Mouse (Mus musculus) hindbrain, embryonic 12.5 days (tissue): ENCODE measurements around the gene Ppp1r12b. TPM values are rescaled to one million over a fixed set of nuclear protein-coding genes. Genes with fewer than 3 reads are reported as not detected.

Experiments used
- ATAC-seq: fragments of 200-750 bp; cut with Nextera tagmentation; 2 replicates; pipeline ENCODE4 v1.8.0; 2017; ENCODE audit warnings: moderate TSS enrichment; ENCODE audit not compliant: low FRiP score
- H3K27ac ChIP-seq: fragments of 300-500 bp; sonication (generic); 2 replicates; pipeline ENCODE4 v1.5.1; 2016; ENCODE audit warnings: mild to moderate bottlenecking
- H3K27me3 ChIP-seq: fragments of 300-500 bp; sonication (generic); 2 replicates; pipeline ENCODE4 v1.6.1; 2016; ENCODE audit warnings: mild to moderate bottlenecking
- H3K36me3 ChIP-seq: fragments of 300-500 bp; sonication (generic); 2 replicates; pipeline ENCODE4 v1.6.1; 2016; ENCODE audit warnings: mild to moderate bottlenecking
- H3K4me1 ChIP-seq: fragments of 300-500 bp; sonication (generic); 2 replicates; pipeline ENCODE4 v1.6.1; 2016
- H3K4me2 ChIP-seq: fragments of 300-500 bp; sonication (generic); replicated peaks from 2 replicates; pipeline ENCODE4 v1.6.1; 2016; ENCODE audit warnings: mild to moderate bottlenecking
- H3K4me3 ChIP-seq: fragments of 300-500 bp; sonication (generic); 2 replicates; pipeline ENCODE4 v1.5.1; 2016; ENCODE audit warnings: mild to moderate bottlenecking
- H3K9ac ChIP-seq: fragments of 300-500 bp; sonication (generic); 2 replicates; pipeline ENCODE4 v1.6.1; 2016; ENCODE audit warnings: mild to moderate bottlenecking, moderate library complexity
- H3K9me3 ChIP-seq: fragments of 300-500 bp; sonication (generic); replicated peaks from 2 replicates; pipeline ENCODE4 v1.6.1; 2016; ENCODE audit warnings: mild to moderate bottlenecking
- WGBS: fragments of 180-500 bp; shearing (Covaris S2); methylation state at CpG from one replicate; pipeline ENCODE4 v1.1.7; 2016; 5-methylcytosine and 5-hydroxymethylcytosine counted together
- polyA plus RNA-seq: library from polyadenylated mRNA; unstranded; fragments of >200 nt; fragmentation: Nextera tagmentation; extraction: Ambion mirVana; gene quantifications from 2 replicates; pipeline ENCODE4 v1.2.1, GENCODE M21; 2016

Gene Ppp1r12b
- polyA plus RNA-seq, 1 experiment from 2014 or later, result 13.2 TPM

DNA sequence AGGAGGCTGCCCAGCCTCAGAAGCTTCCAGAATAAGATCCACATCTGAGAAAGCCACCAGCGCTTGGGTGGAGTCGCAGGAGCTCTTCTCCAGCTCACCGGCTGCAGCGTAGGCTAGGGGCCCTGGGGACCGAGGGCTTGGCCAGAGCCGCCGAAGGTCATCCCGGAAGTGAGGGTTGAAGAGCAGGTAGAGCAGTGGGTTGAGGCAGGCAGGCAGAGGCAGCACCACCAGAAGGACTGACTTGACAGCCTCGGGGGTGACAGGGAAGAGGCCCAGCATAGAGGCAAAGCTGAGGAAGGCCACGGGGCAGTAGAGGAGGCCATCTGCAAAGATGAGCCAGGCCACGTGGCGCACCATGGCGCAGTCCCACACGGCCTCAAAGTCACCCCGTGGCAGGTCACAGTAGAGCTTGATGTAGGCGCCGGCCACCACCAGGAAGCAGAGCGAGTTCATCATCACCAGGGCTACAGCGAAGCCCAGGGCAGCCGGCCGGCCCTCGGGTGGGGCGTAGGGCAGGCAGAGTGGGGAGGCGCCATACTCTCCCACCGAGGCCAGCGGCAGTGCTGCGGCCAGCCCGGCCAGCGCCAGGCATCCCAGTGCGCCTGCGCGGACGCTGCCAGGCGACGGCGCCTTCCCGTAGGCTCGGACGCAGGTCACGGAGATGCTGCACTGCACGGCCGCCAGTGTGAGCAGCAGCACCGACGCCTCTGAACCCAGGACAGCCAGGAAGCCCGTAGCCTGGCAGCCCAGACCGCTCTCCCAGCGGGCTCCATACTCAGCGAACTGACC is 31.6 kb upstream of the Ppp1r12b start:
- Histone ChIP-seq H3K9me3 (no peaks in the 10 kb centered on the region), H3K4me2 (peak overlapping the region; percentile 92), H3K27ac (no peak overlapping the region), H3K4me1 (peaks cover 12% of the 10 kb centered on the region; the same call in 1 of the 2 replicates), H3K27me3 (peaks cover 11% of the 10 kb centered on the region), H3K36me3 (no peaks in the 10 kb centered on the region), H3K9ac (peak overlapping the region; percentile 69), H3K4me3 (peak overlapping the region; percentile 45)
- ATAC-seq, result peak; percentile 87
- 32% methylated on average over 48 of the region's 48 CpGs for whole genome bisulfite sequencing

DNA sequence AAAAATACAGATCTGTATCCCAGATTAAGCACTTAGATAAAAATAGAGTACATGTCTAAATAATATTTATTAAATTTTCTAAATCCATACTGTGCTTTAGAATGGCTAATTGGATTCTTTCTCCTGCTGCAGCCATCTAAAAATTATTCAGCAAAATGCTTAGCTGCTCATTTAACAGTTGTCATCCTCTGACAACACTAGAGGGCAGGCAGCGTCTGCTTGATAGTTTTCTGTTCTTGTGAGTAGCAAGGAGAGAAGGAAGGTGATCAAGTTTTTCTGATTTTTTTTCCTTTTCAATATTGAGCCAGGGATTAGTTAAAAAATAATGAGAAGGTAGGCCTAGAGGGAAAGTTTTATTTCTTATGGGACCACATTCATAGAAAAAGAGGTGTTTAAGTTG is 17.2 kb upstream of the Ppp1r12b start:
- Histone ChIP-seq H3K4me2 (no peak overlapping the region), H3K4me1 (no peaks in the 10 kb centered on the region), H3K27ac (no peak overlapping the region), H3K36me3 (peaks cover 20% of the 10 kb centered on the region), H3K27me3 (no peaks in the 10 kb centered on the region), H3K4me3 (no peak overlapping the region), H3K9ac (no peak overlapping the region), H3K9me3 (no peaks in the 10 kb centered on the region)
- ATAC-seq, result no peak
- WGBS, result 70% methylated on average over 1 of the region's 1 CpGs

DNA sequence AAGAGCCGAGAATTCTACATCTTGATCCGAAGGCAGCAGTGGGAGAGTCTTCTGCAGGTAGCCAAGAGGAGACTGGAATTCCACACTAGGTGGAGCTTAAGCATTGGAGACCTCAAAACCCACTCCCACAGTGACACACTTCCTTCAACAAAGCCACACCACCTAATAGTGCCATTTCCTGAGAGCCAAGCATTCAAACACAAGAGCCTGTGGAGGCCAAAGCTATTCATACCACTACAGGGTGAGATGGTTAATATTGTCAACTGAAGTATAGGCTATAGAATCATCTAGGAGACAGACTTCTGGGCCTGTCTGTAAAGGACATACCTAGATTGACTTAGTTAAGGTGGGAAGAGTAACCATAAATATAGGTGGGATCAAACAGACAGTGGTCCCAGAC is 9.7 kb upstream of the Ppp1r12b start:
- no peak overlapping the region for H3K4me2 ChIP-seq
- WGBS, result 95% methylated on average over 2 of the region's 2 CpGs
- 0 out of 2 replicates have a peak, but pooled peaks cover 6% of the 10 kb centered on the region for H3K27me3 ChIP-seq
- H3K4me1 ChIP-seq, result peaks cover 13% of the 10 kb centered on the region
- no peak overlapping the region for H3K9ac ChIP-seq
- peaks cover 13% of the 10 kb centered on the region for H3K36me3 ChIP-seq
- no peak overlapping the region for H3K4me3 ChIP-seq
- no peaks in the 10 kb centered on the region for H3K9me3 ChIP-seq
- no peak overlapping the region for H3K27ac ChIP-seq
- no peak for ATAC-seq

DNA sequence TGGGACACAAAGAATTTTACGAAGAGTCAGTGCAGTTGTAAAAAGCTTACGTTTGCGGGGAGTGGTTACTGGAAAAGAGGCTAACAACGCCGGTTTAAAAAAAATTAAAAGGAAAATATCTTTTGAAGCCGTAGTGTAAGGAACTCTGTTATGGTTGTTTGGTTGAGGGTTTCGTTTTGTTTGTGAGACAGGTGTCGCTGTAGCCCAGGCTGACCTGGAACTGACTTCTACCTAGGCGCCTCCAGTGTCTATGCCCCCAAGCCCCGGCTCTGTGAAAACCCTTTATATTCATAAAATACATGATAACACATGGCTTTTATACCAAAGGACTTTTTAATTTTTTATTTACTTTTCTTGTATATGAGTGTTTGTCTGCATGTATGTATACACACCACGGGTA is 7.1 kb upstream of the Ppp1r12b start:
- WGBS, result 4% methylated on average over 11 of the region's 11 CpGs
- peaks cover 13% of the 10 kb centered on the region for H3K4me1 ChIP-seq
- no peaks in the 10 kb centered on the region for H3K9me3 ChIP-seq
- no peak overlapping the region for H3K27ac ChIP-seq
- peak overlapping the region; percentile 63 for H3K9ac ChIP-seq
- H3K36me3 ChIP-seq, result no peaks in the 10 kb centered on the region
- 0 out of 2 replicates have a peak, but pooled peaks cover 6% of the 10 kb centered on the region for H3K27me3 ChIP-seq
- ATAC-seq, result peak; percentile 71
- H3K4me2 ChIP-seq, result peak overlapping the region; percentile 63
- H3K4me3 ChIP-seq, result peak overlapping the region; percentile 64

DNA sequence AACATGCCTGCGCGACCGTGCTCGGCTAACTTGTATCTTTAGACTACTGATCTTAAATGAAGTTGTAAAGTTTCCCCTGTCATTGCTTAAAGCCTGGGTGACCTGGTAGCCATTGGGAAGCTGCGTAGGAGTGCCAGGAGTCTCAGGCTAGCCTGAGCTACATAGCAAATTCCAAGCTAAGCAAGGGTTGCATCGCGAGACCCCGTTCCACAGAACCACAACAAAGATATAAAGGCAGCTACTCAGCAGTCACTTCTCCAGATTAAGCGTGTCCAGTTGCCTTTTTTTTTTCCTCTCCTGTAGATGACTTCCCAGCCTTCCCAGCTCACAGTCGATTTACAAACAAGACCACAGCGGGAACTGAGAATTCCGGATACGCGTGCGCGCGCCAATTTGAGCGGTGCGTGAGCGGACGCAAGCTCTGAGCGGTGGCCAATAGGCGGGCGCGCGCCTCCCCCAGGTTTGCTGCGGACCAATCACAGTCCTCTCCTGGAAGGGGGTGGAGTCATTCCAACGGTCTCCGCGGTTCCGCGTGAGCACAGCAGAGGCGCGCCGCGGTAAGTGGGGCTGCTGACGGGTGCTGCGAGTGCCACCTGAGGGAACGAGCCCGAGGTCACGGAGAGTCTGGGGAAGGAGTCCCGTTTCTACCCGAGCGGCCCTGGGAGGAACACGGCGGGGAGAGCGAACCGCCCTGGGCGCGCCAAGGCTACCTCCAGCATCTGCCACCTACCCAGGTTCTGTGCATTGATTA is 6.5 kb upstream of the Ppp1r12b start, which contains the start of gene Ube2t:
Gene Ube2t (plus strand): TSS at position 513 of the 751 bp plus-strand sequence.
- H3K27me3 ChIP-seq, result 0 out of 2 replicates have a peak, but pooled peaks cover 6% of the 10 kb centered on the region
- H3K36me3 ChIP-seq, result no peaks in the 10 kb centered on the region
- H3K4me1 ChIP-seq, result peaks cover 13% of the 10 kb centered on the region
- WGBS, result 2% methylated on average over 50 of the region's 50 CpGs
- H3K4me3 ChIP-seq, result peak within 1 kb of the TSS; percentile 64
- H3K4me2 ChIP-seq, result peak within 1 kb of the TSS; percentile 63
- H3K9ac ChIP-seq, result peak within 1 kb of the TSS; percentile 63
- peak; percentile 99 for ATAC-seq
- no peak within 1 kb of the TSS for H3K27ac ChIP-seq
- no peaks in the 10 kb centered on the region for H3K9me3 ChIP-seq

DNA sequence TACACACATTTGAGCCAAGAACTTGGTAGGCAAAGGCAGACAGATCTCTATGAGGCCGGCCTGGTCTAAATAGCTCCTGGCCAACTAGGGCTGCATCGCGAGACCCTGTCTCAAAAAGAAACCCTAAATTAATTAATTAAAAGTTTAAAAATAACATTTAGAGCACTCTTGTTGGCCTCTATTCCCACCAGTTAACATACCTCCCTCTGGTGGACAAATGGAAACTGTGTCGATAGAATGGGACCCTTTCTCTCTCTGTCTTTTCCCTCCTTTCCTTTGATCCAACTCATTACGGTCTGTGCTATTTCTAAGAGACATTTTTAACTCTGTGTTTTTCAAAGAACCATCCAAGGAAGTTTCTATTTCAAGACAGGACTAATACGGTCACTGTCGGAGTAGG is 4.9 kb upstream of the Ppp1r12b start:
- Histone ChIP-seq H3K9me3 (no peaks in the 10 kb centered on the region), H3K4me2 (no peak overlapping the region), H3K4me1 (peaks cover 13% of the 10 kb centered on the region), H3K36me3 (no peaks in the 10 kb centered on the region), H3K27ac (no peak overlapping the region), H3K27me3 (0 out of 2 replicates have a peak, but pooled peaks cover 6% of the 10 kb centered on the region), H3K9ac (no peak overlapping the region), H3K4me3 (no peak overlapping the region)
- 63% methylated on average over 7 of the region's 7 CpGs for WGBS
- ATAC-seq, result no peak

DNA sequence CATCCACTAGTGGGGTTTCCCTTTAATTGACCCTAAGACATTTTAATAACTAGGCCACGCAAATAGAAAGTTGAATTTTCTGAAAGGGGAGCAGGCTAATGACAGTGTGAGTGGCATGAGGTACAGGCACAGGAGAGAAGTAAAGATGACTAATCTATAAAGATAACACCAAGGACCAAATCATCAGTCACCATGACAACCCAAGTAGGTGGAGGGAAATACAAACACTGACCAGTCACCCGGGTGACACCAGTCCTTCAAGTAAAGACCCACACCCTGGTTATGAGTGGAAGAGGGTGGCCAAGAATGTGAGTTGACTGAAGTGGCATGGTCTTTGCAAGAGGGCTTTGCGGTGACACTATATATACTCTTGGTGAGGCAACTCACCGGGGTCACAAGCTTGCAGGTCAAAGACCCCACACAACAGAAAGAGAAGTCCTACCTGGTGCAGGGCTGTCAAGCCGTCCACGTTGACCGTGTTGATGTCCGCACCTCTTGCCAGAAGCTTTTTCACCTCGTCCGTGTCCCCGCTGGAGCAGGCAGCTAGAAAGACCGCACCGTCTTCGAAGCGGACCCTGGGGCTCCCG is 599 bp downstream of the Ppp1r12b start:
- no peaks in the 10 kb centered on the region for H3K27me3 ChIP-seq
- peak overlapping the region; percentile 81 for H3K4me3 ChIP-seq
- H3K4me2 ChIP-seq, result peak overlapping the region; percentile 84
- H3K36me3 ChIP-seq, result no peaks in the 10 kb centered on the region
- WGBS, result 6% methylated on average over 16 of the region's 16 CpGs
- ATAC-seq, result no peak; the same call in none of the 2 replicates
- peaks cover 13% of the 10 kb centered on the region for H3K4me1 ChIP-seq
- no peaks in the 10 kb centered on the region for H3K9me3 ChIP-seq
- H3K9ac ChIP-seq, result peak overlapping the region; percentile 83
- peak overlapping the region; percentile 94 for H3K27ac ChIP-seq

DNA sequence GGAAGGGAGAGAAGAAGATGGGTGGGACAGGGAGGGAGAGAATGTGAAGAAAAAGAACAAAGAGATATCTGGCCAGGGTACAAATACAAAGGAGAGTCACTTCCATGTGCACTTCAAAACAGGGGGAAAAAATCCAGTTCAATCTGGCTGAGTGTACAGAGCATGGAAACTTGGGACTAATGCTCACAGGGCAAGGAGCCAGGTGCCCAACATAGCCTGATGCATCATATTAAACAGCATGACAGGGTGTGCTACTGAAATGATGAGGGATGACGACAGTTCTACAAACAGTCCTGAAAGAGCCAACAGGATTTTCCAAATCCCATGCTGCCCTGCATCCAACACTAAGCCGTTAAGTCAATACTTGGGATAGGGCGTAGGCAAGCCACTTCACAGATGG is 5.8 kb downstream of the Ppp1r12b start:
- H3K27me3 ChIP-seq, result no peaks in the 10 kb centered on the region
- H3K36me3 ChIP-seq, result 0 out of 2 replicates have a peak, but pooled peaks cover 6% of the 10 kb centered on the region
- no peak overlapping the region for H3K9ac ChIP-seq
- no peak overlapping the region for H3K27ac ChIP-seq
- no peak overlapping the region for H3K4me2 ChIP-seq
- 88% methylated on average over 3 of the region's 3 CpGs for WGBS
- no peaks in the 10 kb centered on the region for H3K9me3 ChIP-seq
- no peak for ATAC-seq
- peaks cover 9% of the 10 kb centered on the region for H3K4me1 ChIP-seq
- no peak overlapping the region for H3K4me3 ChIP-seq

DNA sequence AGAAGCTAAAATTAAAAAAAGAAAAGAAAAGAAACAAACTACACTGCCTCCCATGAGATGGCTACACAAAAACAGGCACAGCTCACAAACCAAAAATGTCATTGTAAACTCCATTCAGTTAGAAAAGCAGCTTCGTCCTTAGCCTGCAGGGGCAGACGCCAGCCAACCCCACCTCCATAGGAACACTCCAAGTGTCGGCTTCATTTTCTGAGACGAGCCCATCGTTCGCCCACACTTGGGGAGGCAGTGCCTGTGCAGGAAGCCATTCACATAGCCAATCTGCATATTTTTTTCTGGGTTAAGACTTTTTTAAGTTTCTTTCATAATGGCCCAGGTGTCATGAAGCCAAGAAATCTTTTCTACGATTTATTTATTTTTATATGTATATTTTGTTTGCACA is 8.2 kb downstream of the Ppp1r12b start:
- 0 out of 2 replicates have a peak, but pooled peaks cover 6% of the 10 kb centered on the region for H3K36me3 ChIP-seq
- no peaks in the 10 kb centered on the region for H3K27me3 ChIP-seq
- H3K27ac ChIP-seq, result no peak overlapping the region
- H3K9ac ChIP-seq, result no peak overlapping the region
- H3K4me2 ChIP-seq, result no peak overlapping the region
- H3K4me1 ChIP-seq, result no peaks in the 10 kb centered on the region
- WGBS, result 84% methylated on average over 7 of the region's 7 CpGs
- H3K4me3 ChIP-seq, result no peak overlapping the region
- ATAC-seq, result no peak
- H3K9me3 ChIP-seq, result no peaks in the 10 kb centered on the region

DNA sequence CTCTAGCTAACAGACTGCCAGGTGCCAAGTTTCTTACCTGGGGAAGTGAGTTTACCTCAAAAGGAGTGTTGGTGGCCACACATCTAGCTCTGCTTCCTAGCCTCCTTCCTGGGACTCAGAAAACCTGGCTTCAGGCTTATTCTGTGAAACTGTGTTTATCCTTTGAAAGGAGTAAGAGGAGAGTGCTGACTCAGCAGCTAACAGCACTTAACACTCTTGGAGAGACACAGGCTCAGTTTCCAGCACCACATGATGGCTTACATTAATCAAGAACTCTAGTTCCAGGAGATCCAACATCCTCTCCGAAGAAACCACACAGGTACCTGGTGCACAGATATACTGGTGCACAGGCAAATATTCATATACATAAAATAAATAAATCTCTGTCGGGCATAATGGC is 12.8 kb downstream of the Ppp1r12b start:
- Histone ChIP-seq H3K4me2 (no peak overlapping the region), H3K27me3 (no peaks in the 10 kb centered on the region), H3K9ac (no peak overlapping the region), H3K36me3 (0 out of 2 replicates have a peak, but pooled peaks cover 2% of the 10 kb centered on the region), H3K27ac (no peak overlapping the region), H3K4me3 (no peak overlapping the region), H3K9me3 (no peaks in the 10 kb centered on the region), H3K4me1 (no peaks in the 10 kb centered on the region)
- 93% methylated on average over 2 of the region's 2 CpGs for WGBS
- ATAC-seq, result no peak

DNA sequence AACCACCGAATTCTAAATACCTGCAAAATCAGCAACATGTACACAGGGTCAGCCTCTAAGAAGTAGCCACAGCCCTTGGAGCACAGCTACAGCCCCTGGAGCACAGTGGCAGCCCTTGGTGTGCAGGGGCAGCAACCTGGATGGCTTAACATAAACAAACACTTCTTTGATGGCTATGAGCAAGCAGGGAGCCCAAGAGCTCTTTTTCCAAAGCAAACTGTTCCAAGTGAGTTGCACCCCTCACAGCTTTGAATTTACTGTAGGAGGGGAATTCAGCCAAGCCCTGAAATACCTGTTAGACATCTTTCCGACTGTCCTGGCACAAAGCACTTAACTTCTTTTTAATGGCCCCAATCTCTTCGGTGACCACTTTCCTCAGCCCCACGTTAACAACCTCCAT is 14.9 kb downstream of the Ppp1r12b start:
- no peak overlapping the region for H3K4me3 ChIP-seq
- WGBS, result 82% methylated on average over 4 of the region's 4 CpGs
- no peaks in the 10 kb centered on the region for H3K4me1 ChIP-seq
- no peak for ATAC-seq
- H3K27me3 ChIP-seq, result no peaks in the 10 kb centered on the region
- no peaks in the 10 kb centered on the region for H3K9me3 ChIP-seq
- no peak overlapping the region for H3K27ac ChIP-seq
- H3K4me2 ChIP-seq, result no peak overlapping the region
- H3K36me3 ChIP-seq, result no peaks in the 10 kb centered on the region
- no peak overlapping the region for H3K9ac ChIP-seq

DNA sequence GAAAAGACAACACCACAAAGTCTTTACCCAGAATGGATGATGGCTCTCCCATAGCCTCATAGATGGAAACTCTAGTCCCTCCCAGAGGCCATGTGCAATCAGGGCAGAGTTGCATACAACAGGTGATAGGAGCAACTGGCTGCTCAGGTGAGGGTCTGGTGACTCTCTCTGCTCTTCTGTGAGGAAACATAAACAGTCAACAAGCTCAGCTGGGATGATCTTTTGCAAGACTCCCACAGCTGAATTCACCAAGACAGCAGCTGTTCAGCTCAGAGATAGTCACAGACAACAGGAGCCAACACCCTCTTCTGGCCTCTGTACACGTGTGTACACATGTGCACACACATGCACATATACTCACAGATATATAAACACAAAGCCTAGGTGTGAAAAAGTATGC is 17.5 kb downstream of the Ppp1r12b start:
- WGBS, result 93% methylated on average over 1 of the region's 1 CpGs
- Histone ChIP-seq H3K4me3 (no peak overlapping the region), H3K9me3 (no peaks in the 10 kb centered on the region), H3K4me1 (no peaks in the 10 kb centered on the region), H3K4me2 (no peak overlapping the region), H3K9ac (no peak overlapping the region), H3K27ac (no peak overlapping the region), H3K27me3 (no peaks in the 10 kb centered on the region), H3K36me3 (no peaks in the 10 kb centered on the region)
- ATAC-seq, result no peak
